Mouse (Mus musculus) heart, embryonic 16.5 days (tissue): ENCODE measurements at regions not wholly inside any gene's neighbourhood (a gene's known extent, or its start where the extent isn't known, plus 50 kb on each side); places are given as distances from the start of the nearest gene placed in this dataset.

Experiments
- ATAC-seq: fragments of 200-750 bp; cut with Nextera tagmentation; replicated peaks from 2 replicates; pipeline ENCODE4 v1.8.0; 2017; ENCODE audit warnings: moderate number of reproducible peaks; ENCODE audit not compliant: insufficient read depth, low FRiP score; ENCODE audit errors: extremely low read depth
- H3K27ac ChIP-seq: fragments of 300-500 bp; sonication (generic); 2 replicates; pipeline ENCODE4 v1.5.1; 2014; ENCODE audit warnings: mild to moderate bottlenecking, low read length, control low read depth, moderate library complexity
- H3K27me3 ChIP-seq: fragments of 300-500 bp; sonication (generic); 2 replicates; pipeline ENCODE4 v1.6.1; 2014; ENCODE audit warnings: low read length, mixed read lengths; ENCODE audit not compliant: control insufficient read depth, insufficient read depth
- H3K36me3 ChIP-seq: fragments of 300-500 bp; sonication (generic); 2 replicates; pipeline ENCODE4 v1.6.1; 2014; ENCODE audit not compliant: control insufficient read depth, insufficient read depth
- H3K4me1 ChIP-seq: fragments of 300-500 bp; sonication (generic); 2 replicates; pipeline ENCODE4 v1.6.1; 2014; ENCODE audit warnings: low read length, mixed read lengths; ENCODE audit not compliant: control insufficient read depth, insufficient read depth
- H3K4me2 ChIP-seq: fragments of 300-500 bp; sonication (generic); 2 replicates; pipeline ENCODE4 v1.6.1; 2014; ENCODE audit warnings: low read depth, mild to moderate bottlenecking, control low read depth, low read length
- H3K4me3 ChIP-seq: fragments of 300-500 bp; sonication (generic); 2 replicates; pipeline ENCODE4 v1.5.1; 2014; ENCODE audit warnings: mild to moderate bottlenecking, control low read depth, low read length
- H3K9ac ChIP-seq: fragments of 300-500 bp; sonication (generic); 2 replicates; pipeline ENCODE4 v1.6.1; 2014; ENCODE audit warnings: low read length, control low read depth
- H3K9me3 ChIP-seq: fragments of 300-500 bp; sonication (generic); replicated peaks from 2 replicates; pipeline ENCODE4 v1.6.1; 2016; ENCODE audit warnings: low read length; ENCODE audit not compliant: control insufficient read depth
- WGBS: fragments of 180-500 bp; shearing (Covaris S2); extraction: QIAGEN DNeasy Blood & Tissue Kit; methylation state at CpG from one replicate; pipeline ENCODE4 v1.1.7; 2014; 5-methylcytosine and 5-hydroxymethylcytosine counted together

GRCm38 (mm10) chr17:15208030-15208807, 166.9 kb upstream of the Gm3448 start:
- ATAC-seq: peak; percentile 47; the same call in 1 of the 2 replicates
- peak overlapping the region; percentile 46 for H3K4me3 ChIP-seq
- no peaks in the 10 kb centered on the region for H3K9me3 ChIP-seq
- peak overlapping the region; percentile 42; the same call in 1 of the 2 replicates for H3K9ac ChIP-seq
- no peaks in the 10 kb centered on the region for H3K36me3 ChIP-seq
- peak overlapping the region; percentile 65 for H3K4me2 ChIP-seq
- no peak overlapping the region for H3K27ac ChIP-seq
- H3K27me3 ChIP-seq: peaks cover 5% of the 10 kb centered on the region
- WGBS: 15% methylated on average over 19 of the region's 19 CpGs
- peaks cover 6% of the 10 kb centered on the region for H3K4me1 ChIP-seq

- peak overlapping the region; percentile 46 for H3K4me3 ChIP-seq
- no peak overlapping the region for H3K27ac ChIP-seq
- no peaks in the 10 kb centered on the region for H3K9me3 ChIP-seq
- peaks cover 6% of the 10 kb centered on the region for H3K4me1 ChIP-seq
- H3K9ac ChIP-seq: no peak overlapping the region
- WGBS: 51% methylated on average over 24 of the region's 24 CpGs
- peak overlapping the region; percentile 65 for H3K4me2 ChIP-seq
- no peak for ATAC-seq
- H3K27me3 ChIP-seq: peaks cover 5% of the 10 kb centered on the region
- no peaks in the 10 kb centered on the region for H3K36me3 ChIP-seq
Measured at GRCm38 (mm10) chr17:15207182-15208029, 166.1 kb upstream of the Gm3448 start.

- no peaks in the 10 kb centered on the region for H3K36me3 ChIP-seq
Measured at GRCm38 (mm10) chr17:15205799-15206198, 164.5 kb upstream of the Gm3448 start.

GRCm38 (mm10) chr17:15204524-15204923, 163.2 kb upstream of the Gm3448 start:
- H3K27ac ChIP-seq: no peak overlapping the region
- no peaks in the 10 kb centered on the region for H3K9me3 ChIP-seq
- peaks cover 6% of the 10 kb centered on the region for H3K4me1 ChIP-seq
- 46% methylated on average over 1 of the region's 1 CpGs for whole genome bisulfite sequencing
- H3K4me3 ChIP-seq: no peak overlapping the region
- peaks cover 8% of the 10 kb centered on the region for H3K27me3 ChIP-seq
- H3K36me3 ChIP-seq: no peaks in the 10 kb centered on the region
- no peak overlapping the region for H3K4me2 ChIP-seq
- H3K9ac ChIP-seq: no peak overlapping the region
- ATAC-seq: 0 out of 2 replicates have a peak, but pooled peaks have one; percentile 46

More at GRCm38 (mm10) chr17:15205799-15206198, 164.5 kb upstream of the Gm3448 start:
- Histone ChIP-seq H3K4me3 (no peak overlapping the region), H3K4me2 (no peak overlapping the region), H3K27me3 (peaks cover 8% of the 10 kb centered on the region), H3K4me1 (peaks cover 6% of the 10 kb centered on the region), H3K27ac (no peak overlapping the region), H3K9ac (no peak overlapping the region), H3K9me3 (no peaks in the 10 kb centered on the region)
- WGBS: 50% methylated on average over 4 of the region's 4 CpGs
- ATAC-seq: no peak

GRCm38 (mm10) chr17:15199235-15199634, 157.9 kb upstream of the Gm3448 start:
- no peak overlapping the region for H3K4me3 ChIP-seq
- H3K27ac ChIP-seq: no peak overlapping the region
- H3K4me1 ChIP-seq: no peaks in the 10 kb centered on the region; the same call in 1 of the 2 replicates
- 51% methylated on average over 3 of the region's 3 CpGs for WGBS
- H3K9ac ChIP-seq: no peak overlapping the region
- H3K4me2 ChIP-seq: no peak overlapping the region
- H3K36me3 ChIP-seq: no peaks in the 10 kb centered on the region
- no peak for ATAC-seq
- H3K9me3 ChIP-seq: no peaks in the 10 kb centered on the region
- peaks cover 13% of the 10 kb centered on the region for H3K27me3 ChIP-seq

GRCm38 (mm10) chr17:15197361-15197760, 156.0 kb upstream of the Gm3448 start:
- no peak overlapping the region for H3K27ac ChIP-seq
- no peaks in the 10 kb centered on the region for H3K9me3 ChIP-seq
- 89% methylated on average over 6 of the region's 6 CpGs for WGBS
- H3K36me3 ChIP-seq: no peaks in the 10 kb centered on the region
- no peak overlapping the region for H3K9ac ChIP-seq
- no peak overlapping the region for H3K4me3 ChIP-seq
- peaks cover 13% of the 10 kb centered on the region for H3K27me3 ChIP-seq
- no peak overlapping the region for H3K4me2 ChIP-seq
- no peaks in the 10 kb centered on the region; the same call in 1 of the 2 replicates for H3K4me1 ChIP-seq
- no peak for ATAC-seq

GRCm38 (mm10) chr17:15195819-15196218, 154.5 kb upstream of the Gm3448 start:
- no peaks in the 10 kb centered on the region; the same call in 1 of the 2 replicates for H3K4me1 ChIP-seq
- H3K9me3 ChIP-seq: no peaks in the 10 kb centered on the region
- no peaks in the 10 kb centered on the region for H3K36me3 ChIP-seq
- H3K9ac ChIP-seq: no peak overlapping the region
- H3K4me3 ChIP-seq: no peak overlapping the region
- H3K27ac ChIP-seq: no peak overlapping the region
- 87% methylated on average over 2 of the region's 2 CpGs for WGBS
- H3K4me2 ChIP-seq: no peak overlapping the region
- no peak for ATAC-seq
- peaks cover 10% of the 10 kb centered on the region for H3K27me3 ChIP-seq

- Histone ChIP-seq H3K9me3 (no peaks in the 10 kb centered on the region), H3K4me3 (no peak overlapping the region), H3K27ac (no peak overlapping the region), H3K36me3 (no peaks in the 10 kb centered on the region), H3K9ac (no peak overlapping the region), H3K4me1 (no peaks in the 10 kb centered on the region; the same call in 1 of the 2 replicates), H3K27me3 (peaks cover 10% of the 10 kb centered on the region), H3K4me2 (no peak overlapping the region)
- no peak for ATAC-seq
- WGBS: 27% methylated on average over 7 of the region's 7 CpGs
Measured at GRCm38 (mm10) chr17:15194894-15195461, 153.6 kb upstream of the Gm3448 start.
